Mouse (Mus musculus): ENCODE measurements around the gene Rab27a.

DNA sequence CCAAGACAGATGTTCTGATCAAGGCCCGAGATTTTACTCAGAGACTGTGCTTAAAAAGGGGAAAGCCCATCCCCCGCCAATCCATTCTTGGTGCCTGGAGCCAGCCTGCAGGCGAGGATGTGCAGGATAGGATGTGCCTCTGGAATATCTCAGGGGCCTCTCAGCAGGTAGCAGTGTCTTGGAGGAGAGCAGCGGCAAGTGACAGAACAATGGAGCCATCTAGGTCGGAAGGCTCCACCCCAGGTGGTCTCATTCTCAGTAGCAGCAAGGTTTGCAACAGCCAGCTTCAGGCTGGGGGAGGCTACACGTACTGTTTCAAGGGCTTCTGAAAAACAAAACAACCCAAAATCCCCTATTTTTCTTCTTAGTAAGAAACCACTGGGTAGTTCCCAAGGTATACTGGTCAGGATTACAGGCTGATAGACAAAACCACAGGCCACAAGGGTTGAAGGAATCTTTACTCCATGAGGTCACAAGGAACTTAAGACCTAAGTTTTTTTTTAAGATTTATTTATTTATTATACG is 35.2 kb downstream of the Rab27a start:
- TF ChIP-seq CTCF (IDR thresholded peaks at IDR 0.05 in 2 of 3, conservative IDR thresholded peaks at IDR 0.05 in 1 of 3; ENCODE audit: control insufficient read depth in 1 of 3, insufficient read depth in 1 of 3, low read depth in 2 of 3, low read length in 3 of 3, poor library complexity in 1 of 3, severe bottlenecking in 1 of 3) (no peak), RCOR1 (IDR thresholded peaks at IDR 0.05; ENCODE audit: low read depth, low read length) (no peak), BHLHE40 (IDR thresholded peaks at IDR 0.05; ENCODE audit: borderline replicate concordance, low read depth, low read length) (no peak), MYC (IDR thresholded peaks at IDR 0.05; ENCODE audit: low read depth, low read length) (no peak)
